Mouse (Mus musculus): ENCODE data around the gene Oas1d.
"Not testable (repeated sequence)": the region's sequence is repeated elsewhere in the genome, so short reads cannot be mapped to it uniquely, and the experiment has no call there.

Oas1d gene

GRCm38 (mm10) chr5:120902056-120902455 lies 12.3 kb upstream of the Oas1d start:
- DNase-seq, result no peak

- not testable (repeated sequence) for DNase-seq
These were observed 7.3 kb upstream of the Oas1d start, which contains the start of gene Oas1a for GRCm38 (mm10) chr5:120906791-120907733. Gene Oas1a (minus strand): TSS chr5:120907521.

GRCm38 (mm10) chr5:120908196-120908920 lies 6.0 kb upstream of the Oas1d start:
- DNase-seq, result no peak

DNA sequence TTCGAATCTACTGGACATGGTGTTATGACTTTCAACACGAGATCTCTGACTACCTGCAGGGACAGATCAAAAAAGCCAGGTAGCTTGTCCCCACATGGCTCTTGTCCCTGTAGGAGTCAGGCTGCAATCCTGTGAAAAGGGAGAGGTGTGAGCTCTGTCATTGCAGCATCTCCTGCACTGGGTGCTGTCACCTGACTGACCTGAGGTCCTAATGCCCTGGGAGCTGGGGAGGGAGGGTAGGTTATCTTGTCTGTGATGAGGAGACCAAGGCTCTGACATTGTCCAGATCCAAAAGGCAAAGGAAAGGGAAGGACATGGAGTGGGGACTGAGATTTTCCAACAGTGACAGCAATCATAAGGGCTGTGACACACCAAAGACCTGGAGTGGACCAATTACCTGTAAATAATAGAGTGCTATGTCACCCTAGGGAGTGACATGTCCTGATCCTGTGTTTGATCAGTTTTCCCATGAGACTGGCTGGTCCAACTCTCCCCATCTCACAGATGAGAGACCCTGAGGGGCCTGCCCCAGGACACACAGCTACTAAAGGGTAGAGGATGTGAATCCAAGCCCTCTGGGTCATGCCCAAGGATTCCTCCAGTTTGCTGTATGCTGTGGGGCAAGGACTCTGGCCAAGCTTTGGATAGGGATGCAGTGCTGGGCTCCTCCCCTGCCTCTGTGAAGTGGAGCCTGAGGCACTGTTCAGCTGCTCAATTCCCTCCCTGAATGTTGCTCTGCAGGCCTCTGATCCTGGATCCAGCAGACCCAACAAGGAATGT lies 5.0 kb downstream of the Oas1d start:
- DNase-seq, result not testable (repeated sequence)

GRCm38 (mm10) chr5:120920296-120920695 lies 6.0 kb downstream of the Oas1d start:
- no peak for DNase-seq

DNA sequence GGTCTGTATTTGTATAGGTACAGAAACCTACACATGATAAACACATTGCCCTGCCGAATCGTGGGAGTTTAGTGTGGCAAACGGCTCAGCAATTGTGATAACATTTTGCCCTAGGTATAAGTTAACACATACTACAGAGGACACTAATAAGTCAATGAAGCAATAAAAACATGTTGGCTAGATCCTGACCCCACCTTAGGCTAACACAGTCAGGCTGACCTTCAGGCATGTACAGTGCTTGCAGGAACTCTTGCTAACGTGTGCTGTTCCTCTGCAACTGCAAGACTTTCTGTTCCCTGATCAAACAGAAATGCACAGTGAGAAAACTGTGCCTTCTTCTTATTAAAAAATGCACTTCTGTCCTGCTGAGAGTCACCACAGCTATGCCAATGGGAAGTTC lies 9.6 kb downstream of the Oas1d start:
- DNase-seq, result no peak

- DNase-seq, result not testable (repeated sequence)
These were observed 10.2 kb downstream of the Oas1d start for GRCm38 (mm10) chr5:120924520-120924919.

DNA sequence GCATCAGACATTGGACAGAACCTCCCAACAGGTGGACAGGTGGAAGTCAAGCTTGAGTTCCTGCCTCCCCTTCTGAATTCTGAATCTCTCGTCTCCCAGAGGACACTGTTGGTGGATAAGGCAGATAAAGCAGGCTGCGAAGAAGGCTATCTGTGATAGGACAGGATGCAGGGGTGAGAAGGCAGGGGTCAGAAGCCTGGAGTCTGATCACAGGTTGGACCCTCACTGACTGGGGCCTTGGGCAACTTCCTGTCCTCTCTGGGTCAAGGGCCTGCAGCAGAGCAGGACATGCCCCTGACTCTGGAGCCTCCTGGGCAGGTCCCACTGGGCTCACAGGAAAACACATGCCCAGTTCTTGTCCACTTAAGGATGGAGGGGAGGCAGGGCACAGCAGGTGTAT lies 12.0 kb downstream of the Oas1d start:
- DNase-seq, result not testable (repeated sequence)

GRCm38 (mm10) chr5:120927036-120927435 lies 12.7 kb downstream of the Oas1d start:
- DNase-seq, result no peak

- no peak for DNase-seq
These were observed 19.6 kb downstream of the Oas1d start for GRCm38 (mm10) chr5:120933966-120934365.

DNA sequence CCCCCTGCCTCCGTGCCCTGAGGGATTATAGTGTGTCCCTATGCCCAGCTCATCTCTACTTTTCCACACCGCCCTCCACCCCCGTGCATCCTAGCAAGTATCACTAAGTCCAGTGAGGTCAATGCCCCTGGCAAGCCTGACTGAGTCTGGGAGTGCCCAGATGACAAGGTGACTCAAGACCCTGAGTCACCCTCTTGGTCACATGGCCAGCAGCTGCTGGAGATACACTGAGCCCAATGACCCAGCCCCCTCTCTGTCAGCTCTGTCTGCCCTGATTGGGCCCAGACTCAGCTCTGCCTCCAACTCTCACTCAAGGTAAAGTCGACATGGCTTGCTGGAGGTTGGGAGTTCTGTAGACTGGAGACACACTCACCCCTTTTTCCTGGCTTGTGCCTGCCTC lies 23.5 kb downstream of the Oas1d start:
- no peak for DNase-seq

DNA sequence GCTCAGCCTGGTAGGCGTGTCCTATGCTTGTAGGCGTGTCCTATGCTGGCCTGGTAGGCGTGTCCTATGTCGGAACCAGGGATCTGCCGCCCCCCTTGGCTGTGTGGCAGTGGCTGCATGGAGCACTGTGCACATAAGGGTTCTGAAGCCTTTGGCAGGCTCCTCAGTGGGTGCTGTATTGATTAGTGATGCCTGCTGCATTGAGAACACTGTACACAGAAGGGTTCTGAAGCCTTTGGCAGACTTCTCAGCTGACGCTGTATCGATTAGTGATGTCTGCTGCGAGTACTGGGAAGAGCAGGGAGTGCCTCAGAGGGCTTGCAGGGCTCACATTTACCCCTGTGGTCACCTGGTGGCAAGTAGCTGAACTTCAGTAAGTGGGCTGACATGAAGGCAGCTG lies 24.2 kb downstream of the Oas1d start:
- no peak for DNase-seq

GRCm38 (mm10) chr5:120942076-120942475 lies 27.7 kb downstream of the Oas1d start:
- DNase-seq, result no peak

DNA sequence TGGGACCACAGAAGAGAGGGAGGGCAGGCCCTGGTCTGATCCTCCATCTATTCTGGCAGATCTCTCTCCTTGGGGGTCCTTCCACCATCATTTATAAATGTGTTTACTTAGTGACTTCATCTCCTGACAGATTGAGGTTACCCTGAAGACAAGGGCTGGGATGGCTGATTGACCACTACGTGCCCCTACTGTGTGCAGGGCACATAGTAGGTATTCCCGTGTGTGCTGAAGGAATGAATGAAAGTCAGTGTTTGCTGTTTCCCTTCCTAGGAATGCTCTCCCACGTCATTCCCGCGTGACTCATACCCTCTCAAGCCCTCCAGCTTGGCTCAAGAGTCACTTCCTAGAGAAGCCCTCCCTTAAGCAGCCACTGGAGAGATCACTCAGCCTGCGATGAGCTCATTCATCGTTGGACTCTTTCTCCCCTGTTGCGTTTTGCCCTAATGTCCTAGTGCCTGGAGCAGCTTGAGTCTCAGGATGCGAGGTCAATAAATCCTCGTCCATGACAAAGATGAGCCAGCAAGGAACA lies 38.0 kb downstream of the Oas1d start:
- no peak for DNase-seq

GRCm38 (mm10) chr5:120953974-120954373 lies 39.6 kb downstream of the Oas1d start:
- DNase-seq, result peak; percentile 32

DNA sequence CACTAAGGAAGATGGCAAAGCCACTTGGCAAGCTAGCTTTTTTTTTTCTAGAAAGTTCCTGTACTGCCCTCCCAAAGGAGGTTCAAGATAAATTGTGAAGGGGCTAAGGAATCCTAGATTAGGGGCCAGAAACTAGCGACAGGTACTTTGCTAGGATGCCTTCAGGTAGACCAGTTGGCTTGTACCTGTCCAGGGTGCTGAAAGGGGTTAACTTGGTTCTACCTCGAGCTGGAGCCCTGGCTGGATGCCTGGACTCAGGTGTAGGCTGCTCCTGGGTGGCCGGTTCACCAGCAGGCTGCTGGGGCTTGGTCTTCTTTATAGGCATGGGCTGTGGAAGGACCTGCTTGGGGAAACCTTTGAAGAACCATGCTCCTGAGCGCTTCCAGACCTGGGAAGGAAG lies 46.7 kb downstream of the Oas1d start:
- DNase-seq, result no peak

DNA sequence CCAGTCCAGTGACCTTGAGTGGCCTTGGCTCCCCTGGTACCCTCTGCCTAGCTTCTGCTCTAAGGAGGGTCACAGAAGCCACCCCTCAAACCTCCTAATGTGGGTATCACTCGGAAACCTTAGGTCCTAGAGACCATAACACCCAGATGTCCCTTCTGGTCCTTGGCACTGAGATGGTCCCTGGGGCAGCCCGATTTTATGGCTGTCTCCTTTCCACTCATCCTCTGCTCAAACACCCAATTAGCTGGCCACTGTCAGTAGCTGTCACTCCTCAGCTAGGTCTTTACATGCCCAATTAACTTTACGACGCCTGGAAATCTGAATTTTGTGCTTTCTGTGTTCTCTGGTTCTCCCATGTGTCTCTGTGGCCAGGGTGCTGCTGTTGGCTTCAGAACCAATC lies 51.8 kb downstream of the Oas1d start:
- no peak for DNase-seq

GRCm38 (mm10) chr5:120966894-120967293 lies 52.6 kb downstream of the Oas1d start:
- no peak for DNase-seq

DNA sequence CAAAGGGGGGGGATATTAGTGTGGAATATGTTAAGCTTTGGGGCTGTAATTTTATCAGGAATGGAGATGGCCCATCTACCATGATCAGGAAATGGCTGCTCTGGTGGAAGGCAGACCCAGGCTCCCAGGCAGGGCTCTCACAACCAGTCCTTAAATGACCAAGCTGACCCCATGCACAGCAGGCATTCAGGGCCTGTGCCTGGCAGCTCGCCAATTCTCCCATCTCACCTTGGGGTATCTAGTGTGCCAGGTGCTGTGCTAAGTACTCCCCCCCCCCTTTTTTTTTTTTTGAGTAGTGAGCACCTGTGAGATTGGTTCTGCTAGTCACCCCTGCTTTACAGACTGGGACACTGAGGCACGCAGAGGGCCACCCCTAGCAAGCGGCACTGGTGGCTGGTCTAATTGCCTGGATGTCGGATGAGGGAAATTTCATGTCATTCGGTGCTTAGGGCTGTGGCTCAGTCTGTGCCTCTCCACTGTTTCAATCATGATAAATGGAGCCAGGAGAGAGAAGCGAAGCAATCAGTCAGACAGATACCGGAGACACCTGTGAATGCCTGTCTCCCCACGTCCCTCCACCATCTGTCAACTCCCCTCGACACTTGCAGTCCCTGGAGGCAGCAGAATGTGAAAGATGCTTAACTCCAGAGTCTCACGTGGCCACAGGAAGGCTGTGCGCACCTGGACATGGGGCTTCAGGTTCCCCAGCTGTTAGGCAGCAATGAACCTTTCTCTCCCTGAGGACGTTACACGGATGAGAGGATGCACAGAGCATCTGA lies 53.2 kb downstream of the Oas1d start:
- no peak for DNase-seq

DNA sequence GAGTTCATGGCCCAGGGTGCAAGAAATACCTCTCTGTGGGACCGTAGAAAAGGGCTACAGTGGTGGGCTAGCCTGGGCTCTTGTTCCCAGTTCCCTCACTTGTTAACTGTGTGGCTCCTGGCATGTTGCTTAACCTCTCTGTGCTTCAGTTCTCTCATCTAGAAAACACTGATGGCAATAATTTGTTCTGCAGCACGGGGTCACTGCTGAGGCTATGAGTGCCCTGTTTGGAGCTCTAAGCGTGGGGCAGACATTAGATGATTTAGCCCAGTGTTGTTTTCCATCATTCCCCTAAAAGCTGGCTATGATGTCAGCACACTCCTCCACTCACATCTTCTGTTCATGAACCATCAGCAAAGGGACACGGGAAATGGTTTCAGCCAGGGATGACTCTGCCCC lies 53.8 kb downstream of the Oas1d start:
- no peak for DNase-seq

- DNase-seq, result no peak
These were observed 54.5 kb downstream of the Oas1d start for GRCm38 (mm10) chr5:120968799-120969198.

DNA sequence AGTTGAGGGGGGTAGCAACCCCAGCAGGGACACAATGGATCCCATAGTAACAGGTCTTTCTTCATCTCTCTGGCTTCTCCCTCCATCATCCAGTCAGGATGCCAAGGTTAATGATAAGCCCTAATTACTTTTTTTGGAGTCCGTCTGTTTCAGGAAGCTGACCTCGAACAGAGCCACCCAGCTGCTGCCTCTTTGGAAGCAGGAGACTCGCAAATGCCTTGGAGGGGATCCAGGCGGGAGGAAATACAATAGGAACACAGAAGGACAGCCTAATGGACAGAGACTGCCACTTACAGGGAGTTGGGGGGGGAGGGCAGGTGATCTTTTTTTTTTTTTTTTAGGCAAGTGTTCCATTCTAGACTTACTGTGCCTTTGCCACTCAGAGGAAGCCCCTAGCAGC lies 55.4 kb downstream of the Oas1d start:
- DNase-seq, result no peak
